20 mouse cellular contexts compared by ENCODE assay signal in genomic region chr1:162020303-162020731, GRCm38 (mm10). TPM values are rescaled to one million over a fixed set of nuclear protein-coding genes. Genes with fewer than 3 reads are reported as not detected.
A peak's percentile ranks its signal among the peaks of the same experiment; 100 is the strongest.
DNase-seq lines count a peak whose midpoint lies in the region; ATAC-seq and TF ChIP-seq lines count a peak whose summit lies in the region.
"Had no signal": no experiment of that assay in that cellular context is flagged by ENCODE, and none has a peak within 500 bp of the region (broad histone marks: within the 10 kb centered on the region; RNA-seq: fewer than 3 reads in every experiment).

No protein-coding gene starts in this region.

- no peak for TF ChIP-seq CTCF in forebrain, postnatal 0 days (IDR thresholded peaks at IDR 0.05; ENCODE audit: low read depth)
- no peak for TF ChIP-seq CTCF in midbrain, postnatal 0 days (IDR thresholded peaks at IDR 0.05)

- H3K4me3 ChIP-seq in forebrain, embryonic 13.5 days: no peak overlapping the region
- H3K4me3 ChIP-seq in forebrain, postnatal 0 days (ENCODE audit: low read depth, low read length): no peak overlapping the region
- no peak overlapping the region for H3K4me3 ChIP-seq in midbrain, embryonic 15.5 days
- no peak overlapping the region for H3K4me3 ChIP-seq in midbrain, postnatal 0 days (ENCODE audit: low read depth, low read length)
- H3K4me3 ChIP-seq in hindbrain, embryonic 15.5 days: no peak overlapping the region
- no peak overlapping the region for H3K4me3 ChIP-seq in stomach, embryonic 15.5 days (replicated peaks)
- H3K4me3 ChIP-seq: left cerebral cortex, adult 2 months; liver, embryonic 13.5 days; myocyte had no signal

- ATAC-seq in forebrain, embryonic 13.5 days: peak; percentile 27; the same call in 1 of the 2 replicates
- no peak for ATAC-seq in forebrain, postnatal 0 days
- ATAC-seq in midbrain, embryonic 15.5 days (replicated peaks): 0 out of 2 replicates have a peak, but pooled peaks have one; percentile 22
- ATAC-seq in midbrain, postnatal 0 days (ENCODE audit: low FRiP score): no peak
- peak; percentile 42; the same call in 1 of the 2 replicates for ATAC-seq in hindbrain, embryonic 15.5 days (ENCODE audit: low FRiP score, low read depth)
- peak; percentile 52; the same call in 1 of the 2 replicates for ATAC-seq in stomach, embryonic 15.5 days (ENCODE audit: insufficient read depth, low FRiP score, low read depth)
- ATAC-seq: activated CD4-positive, CD25-positive, alpha-beta regulatory T cell, adult 4 months had no signal

- no peaks in the 10 kb centered on the region for H3K36me3 ChIP-seq in forebrain, embryonic 13.5 days (ENCODE audit: poor library complexity, severe bottlenecking)
- H3K36me3 ChIP-seq in forebrain, postnatal 0 days (ENCODE audit: insufficient read depth): no peaks in the 10 kb centered on the region
- no peaks in the 10 kb centered on the region for H3K36me3 ChIP-seq in midbrain, embryonic 15.5 days (replicated peaks)
- H3K36me3 ChIP-seq in midbrain, postnatal 0 days (ENCODE audit: insufficient read depth, low read length): no peaks in the 10 kb centered on the region
- H3K36me3 ChIP-seq in hindbrain, embryonic 15.5 days: no peaks in the 10 kb centered on the region
- H3K36me3 ChIP-seq in stomach, embryonic 15.5 days: no peaks in the 10 kb centered on the region
- H3K36me3 ChIP-seq: G1E; liver, embryonic 13.5 days had no signal

- no peak for DNase-seq in forebrain, postnatal 0 days
- no peak for DNase-seq in midbrain, postnatal 0 days (ENCODE audit: low spot score)
- DNase-seq in right cerebral cortex, postnatal 25 days: no peak
- DNase-seq in lung, postnatal 10 days: no peak
- DNase-seq: B cell, adult 2 months; cerebellum, adult 9-10 months; heart, postnatal 14 days; liver, embryonic 13.5 days; lung, postnatal 4 days; spleen, adult 18-20 months had no signal

- H3K9ac ChIP-seq in forebrain, embryonic 13.5 days: no peak overlapping the region
- no peak overlapping the region for H3K9ac ChIP-seq in forebrain, postnatal 0 days
- no peak overlapping the region for H3K9ac ChIP-seq in midbrain, embryonic 15.5 days
- H3K9ac ChIP-seq in midbrain, postnatal 0 days (replicated peaks; ENCODE audit: low read length, poor library complexity, severe bottlenecking): no peak overlapping the region
- no peak overlapping the region for H3K9ac ChIP-seq in hindbrain, embryonic 15.5 days
- no peak overlapping the region for H3K9ac ChIP-seq in stomach, embryonic 15.5 days
- H3K9ac ChIP-seq: liver, embryonic 13.5 days had no signal

- 39% methylated on average over 7 of the region's 7 CpGs for WGBS in forebrain, embryonic 13.5 days
- WGBS in forebrain, postnatal 0 days: 41% methylated on average over 7 of the region's 7 CpGs
- WGBS in midbrain, embryonic 15.5 days: 60% methylated on average over 7 of the region's 7 CpGs
- 63% methylated on average over 7 of the region's 7 CpGs for WGBS in midbrain, postnatal 0 days
- 60% methylated on average over 7 of the region's 7 CpGs for WGBS in hindbrain, embryonic 15.5 days
- 42% methylated on average over 7 of the region's 7 CpGs for WGBS in stomach, embryonic 15.5 days

- no peaks in the 10 kb centered on the region for H3K9me3 ChIP-seq in forebrain, embryonic 13.5 days (replicated peaks)
- H3K9me3 ChIP-seq in forebrain, postnatal 0 days (ENCODE audit: low read length): no peaks in the 10 kb centered on the region
- H3K9me3 ChIP-seq in midbrain, embryonic 15.5 days: no peaks in the 10 kb centered on the region
- H3K9me3 ChIP-seq in midbrain, postnatal 0 days (ENCODE audit: low read length): no peaks in the 10 kb centered on the region
- no peaks in the 10 kb centered on the region for H3K9me3 ChIP-seq in hindbrain, embryonic 15.5 days
- H3K9me3 ChIP-seq in stomach, embryonic 15.5 days: no peaks in the 10 kb centered on the region
- H3K9me3 ChIP-seq: G1E; liver, embryonic 13.5 days had no signal

- H3K27me3 ChIP-seq in forebrain, embryonic 13.5 days: no peaks in the 10 kb centered on the region
- H3K27me3 ChIP-seq in forebrain, postnatal 0 days (ENCODE audit: insufficient read depth, low read length): no peaks in the 10 kb centered on the region
- no peaks in the 10 kb centered on the region for H3K27me3 ChIP-seq in midbrain, embryonic 15.5 days (replicated peaks)
- H3K27me3 ChIP-seq in midbrain, postnatal 0 days (ENCODE audit: insufficient read depth, low read length): no peaks in the 10 kb centered on the region
- no peaks in the 10 kb centered on the region for H3K27me3 ChIP-seq in hindbrain, embryonic 15.5 days
- no peaks in the 10 kb centered on the region for H3K27me3 ChIP-seq in stomach, embryonic 15.5 days (replicated peaks)
- H3K27me3 ChIP-seq: liver, embryonic 13.5 days had no signal

- H3K27ac ChIP-seq in forebrain, embryonic 13.5 days: no peak overlapping the region
- no peak overlapping the region for H3K27ac ChIP-seq in forebrain, postnatal 0 days (ENCODE audit: low read depth, low read length)
- H3K27ac ChIP-seq in midbrain, embryonic 15.5 days: no peak overlapping the region; the same call in 1 of the 2 replicates
- no peak overlapping the region for H3K27ac ChIP-seq in midbrain, postnatal 0 days (ENCODE audit: low read depth, low read length)
- no peak overlapping the region for H3K27ac ChIP-seq in hindbrain, embryonic 15.5 days (replicated peaks)
- H3K27ac ChIP-seq in stomach, embryonic 15.5 days: peak overlapping the region; percentile 58; the same call in 1 of the 2 replicates
- H3K27ac ChIP-seq: kidney, postnatal 0 days; left cerebral cortex, adult 2 months; liver, embryonic 13.5 days had no signal

- peaks cover 15% of the 10 kb centered on the region for H3K4me1 ChIP-seq in forebrain, embryonic 13.5 days
- 0 out of 2 replicates have a peak, but pooled peaks cover 6% of the 10 kb centered on the region for H3K4me1 ChIP-seq in forebrain, postnatal 0 days (ENCODE audit: insufficient read depth)
- 0 out of 2 replicates have a peak, but pooled peaks cover 2% of the 10 kb centered on the region for H3K4me1 ChIP-seq in midbrain, embryonic 15.5 days
- H3K4me1 ChIP-seq in midbrain, postnatal 0 days (ENCODE audit: insufficient read depth, low read length): no peaks in the 10 kb centered on the region
- peaks cover 12% of the 10 kb centered on the region; the same call in 1 of the 2 replicates for H3K4me1 ChIP-seq in hindbrain, embryonic 15.5 days (replicated peaks)
- H3K4me1 ChIP-seq in stomach, embryonic 15.5 days: 0 out of 2 replicates have a peak, but pooled peaks cover 19% of the 10 kb centered on the region
- H3K4me1 ChIP-seq: liver, embryonic 13.5 days had no signal

- no peak overlapping the region for H3K4me2 ChIP-seq in forebrain, embryonic 13.5 days
- no peak overlapping the region for H3K4me2 ChIP-seq in forebrain, postnatal 0 days (ENCODE audit: low read depth)
- H3K4me2 ChIP-seq in midbrain, embryonic 15.5 days: no peak overlapping the region
- H3K4me2 ChIP-seq in midbrain, postnatal 0 days (ENCODE audit: low read depth, low read length, poor library complexity, severe bottlenecking): no peak overlapping the region
- H3K4me2 ChIP-seq in hindbrain, embryonic 15.5 days: no peak overlapping the region
- no peak overlapping the region for H3K4me2 ChIP-seq in stomach, embryonic 15.5 days
- H3K4me2 ChIP-seq: liver, embryonic 13.5 days had no signal

RNA-seq across cellular contexts. Expression of gene 4930558K02Rik, which starts 40.9 kb away (rescaled TPM):
- not detected in 2 replicates for polyA plus RNA-seq in forebrain, embryonic 13.5 days (2015; fragmentation: Nextera tagmentation; extraction: Ambion mirVana)
- total RNA-seq in forebrain, postnatal 0 days (2014; rRNA removed): not detected in 2 replicates
- 0.25 and 0.43 TPM in 2 replicates for polyA plus RNA-seq in forebrain, postnatal 0 days (2015; fragmentation: Nextera tagmentation; extraction: Ambion mirVana)
- polyA plus RNA-seq in midbrain, embryonic 15.5 days (2015; fragmentation: Nextera tagmentation; extraction: Ambion mirVana): 0.22 TPM in 1 of 2 replicates, not detected in the other
- total RNA-seq in midbrain, postnatal 0 days (2014; rRNA removed): not detected in 2 replicates
- polyA plus RNA-seq in midbrain, postnatal 0 days (2015; fragmentation: Nextera tagmentation; extraction: Ambion mirVana): 0.33 and 0.47 TPM in 2 replicates
- polyA plus RNA-seq in hindbrain, embryonic 15.5 days (2015; fragmentation: Nextera tagmentation; extraction: Ambion mirVana): 0.16 and 0.25 TPM in 2 replicates
- not detected in 2 replicates for polyA plus RNA-seq in stomach, embryonic 15.5 days (2015; fragmentation: Nextera tagmentation; extraction: Ambion mirVana)
- total RNA-seq: G1E; heart, postnatal 14 days; left cerebral cortex, adult 2 months had no signal
- polyA plus RNA-seq: activated CD4-positive, CD25-positive, alpha-beta regulatory T cell, adult 4 months; G1E; gonadal fat pad, adult 2 months; kidney, postnatal 0 days; liver, embryonic 13.5 days; myocyte had no signal

RNA-seq across cellular contexts. Expression of gene Pigc, which starts 51.3 kb away (rescaled TPM):
- 30.9 and 31.6 TPM in 2 replicates for polyA plus RNA-seq in forebrain, embryonic 13.5 days (2015; fragmentation: Nextera tagmentation; extraction: Ambion mirVana)
- total RNA-seq in forebrain, postnatal 0 days (2014; rRNA removed): 14.9 and 20.5 TPM in 2 replicates
- 19.8 and 23.9 TPM in 2 replicates for polyA plus RNA-seq in forebrain, postnatal 0 days (2015; fragmentation: Nextera tagmentation; extraction: Ambion mirVana)
- polyA plus RNA-seq in midbrain, embryonic 15.5 days (2015; fragmentation: Nextera tagmentation; extraction: Ambion mirVana): 35.1 and 38.2 TPM in 2 replicates
- 12.1 and 14.5 TPM in 2 replicates for total RNA-seq in midbrain, postnatal 0 days (2014; rRNA removed)
- 22.6 and 26.2 TPM in 2 replicates for polyA plus RNA-seq in midbrain, postnatal 0 days (2015; fragmentation: Nextera tagmentation; extraction: Ambion mirVana)
- polyA plus RNA-seq in hindbrain, embryonic 15.5 days (2015; fragmentation: Nextera tagmentation; extraction: Ambion mirVana): 35.4 and 36.6 TPM in 2 replicates
- 32.5 and 35.8 TPM in 2 replicates for polyA plus RNA-seq in stomach, embryonic 15.5 days (2015; fragmentation: Nextera tagmentation; extraction: Ambion mirVana)

Comparison
In these comparisons a context has a peak if more than half of its experiments do, and no peak if none do; other contexts are left out.
1. ATAC-seq: peak in forebrain, embryonic 13.5 days (single experiment), midbrain, embryonic 15.5 days (single experiment), hindbrain, embryonic 15.5 days (single experiment) and stomach, embryonic 15.5 days (single experiment); none in forebrain, postnatal 0 days (single experiment) and midbrain, postnatal 0 days (single experiment).